Mouse (Mus musculus): Measurements from ENCODE around the gene Kat5.

DNA sequence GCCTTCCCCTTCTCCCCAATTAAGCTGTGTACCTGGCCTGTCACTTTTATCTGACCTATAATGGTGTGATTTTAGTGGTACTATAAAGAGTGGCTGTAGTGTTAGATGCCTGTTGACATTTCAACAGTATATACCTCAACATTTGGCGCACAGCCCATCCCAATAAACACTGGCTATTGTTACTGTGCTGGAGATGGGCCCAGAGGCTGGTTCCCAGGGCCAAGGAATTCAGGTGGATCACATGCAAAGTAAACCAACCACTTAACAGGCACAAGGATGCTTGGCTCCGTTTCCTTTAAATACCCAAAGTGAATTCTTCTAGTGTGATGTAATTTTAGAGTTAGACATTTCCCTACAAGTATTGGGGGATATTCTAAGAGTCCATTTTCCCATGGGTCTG is 4.9 kb upstream of the Kat5 start:
- no peak for TF ChIP-seq POLR2A (IDR thresholded peaks at IDR 0.05; ENCODE audit: low read depth, low read length)
- no peak for TF ChIP-seq CTCF (conservative IDR thresholded peaks at IDR 0.05; ENCODE audit: insufficient read depth, insufficient read length, low read depth, low read length)
